Comparison of ENCODE assay signal across 9 mouse cellular contexts in the genomic region with DNA sequence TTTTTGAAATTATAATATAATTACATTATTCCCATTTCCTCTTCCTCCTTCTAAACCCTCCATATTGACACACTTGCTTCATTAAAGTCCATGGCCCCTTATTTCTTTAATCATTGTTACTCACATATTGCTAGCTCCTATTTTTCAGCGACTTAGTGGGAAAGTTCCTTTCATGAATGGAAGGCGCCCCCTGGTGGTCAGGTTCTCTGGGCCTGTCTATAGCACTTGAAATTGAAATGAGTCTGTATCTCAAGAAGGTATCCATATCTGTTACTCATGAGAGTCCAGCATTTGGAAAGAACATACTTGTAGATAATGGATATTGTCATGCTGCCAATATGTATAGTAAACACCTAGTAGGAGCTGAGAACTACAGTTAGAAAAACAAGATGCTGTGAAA.
A peak's percentile ranks its signal among the peaks of the same experiment; 100 is the strongest.
DNase-seq lines count a peak whose midpoint lies in the region; ATAC-seq and TF ChIP-seq lines count a peak whose summit lies in the region.
"Had no signal": no experiment of that assay in that cellular context is flagged by ENCODE, and none has a peak within 500 bp of the region (broad histone marks: within the 10 kb centered on the region; RNA-seq: fewer than 3 reads in every experiment).

No protein-coding gene starts in this region.

- no peak for TF ChIP-seq POLR2A in embryonic fibroblast, embryonic 13.5 days (IDR thresholded peaks at IDR 0.05; ENCODE audit: low read depth, low read length)

- no peak overlapping the region for H3K9ac ChIP-seq in midbrain, embryonic 14.5 days (replicated peaks; ENCODE audit: low read length)

- no peak overlapping the region for H3K4me3 ChIP-seq in embryonic fibroblast, embryonic 13.5 days (ENCODE audit: insufficient read depth, low read length)
- H3K4me3 ChIP-seq in left cerebral cortex, adult 2 months: no peak overlapping the region
- H3K4me3 ChIP-seq in midbrain, embryonic 14.5 days (replicated peaks; ENCODE audit: low read depth, low read length): no peak overlapping the region

- no peaks in the 10 kb centered on the region for H3K9me3 ChIP-seq in midbrain, embryonic 14.5 days (ENCODE audit: control insufficient read depth, low read length)

- TF ChIP-seq CTCF in embryonic fibroblast, embryonic 13.5 days (IDR thresholded peaks at IDR 0.05; ENCODE audit: borderline replicate concordance, insufficient read depth, low read length): 0 out of 2 replicates have a peak, but pooled peaks have one; percentile 25
- peak; percentile 75 for TF ChIP-seq CTCF in left cerebral cortex, adult 2 months (IDR thresholded peaks at IDR 0.05)

- DNase-seq in heart, adult 8-10 months (ENCODE audit: low spot score): peak; percentile 77
- DNase-seq in heart, adult 11 months: no peak
- peak; percentile 86 for DNase-seq in adrenal gland, postnatal 10 days
- peak; percentile 48 to 54 for DNase-seq in left cerebral cortex, adult 2 months (ENCODE audit: extremely low spot score in 1 of 2, low spot score in 2 of 2)
- DNase-seq in midbrain, embryonic 14.5 days: peak; percentile 85
- DNase-seq in splenic B cell, adult 2 months (ENCODE audit: low read depth, low spot score): peak; percentile 84

- H3K27me3 ChIP-seq in midbrain, embryonic 14.5 days (ENCODE audit: control insufficient read depth, insufficient read depth, low read length): no peaks in the 10 kb centered on the region
- no peaks in the 10 kb centered on the region for H3K27me3 ChIP-seq in splenic B cell, adult 2 months (ENCODE audit: control insufficient read depth, insufficient read depth, low read length, poor library complexity, severe bottlenecking)

- intact Hi-C loops in left cerebral cortex, adult 2 months (cut with DNase I): loop anchor here (1.0 to 2.0 kb wide), 2 partner anchors 18 to 227 kb away; no protein-coding TSS in a partner anchor

- H3K4me1 ChIP-seq in embryonic fibroblast, embryonic 13.5 days (ENCODE audit: control insufficient read depth, insufficient read depth, low read length): peaks cover 2% of the 10 kb centered on the region; the same call in 1 of the 2 replicates
- H3K4me1 ChIP-seq in midbrain, embryonic 14.5 days (ENCODE audit: control insufficient read depth, insufficient read depth, low read length): no peaks in the 10 kb centered on the region

- WGBS in midbrain, embryonic 14.5 days: 5% methylated on average over 2 of the region's 2 CpGs

- ATAC-seq in hematopoietic stem cell, adult 5-6 weeks (replicated peaks in 1 of 2; ENCODE audit: insufficient read depth in 1 of 2, low FRiP score in 2 of 2, low TSS enrichment in 1 of 2, low read depth in 1 of 2, poor library complexity in 2 of 2, severe bottlenecking in 2 of 2): peak; percentile 71 to 73; a peak in 3 of 4 replicates
- ATAC-seq in midbrain, embryonic 14.5 days (ENCODE audit: low FRiP score, low TSS enrichment): no peak

- no peak overlapping the region for H3K4me2 ChIP-seq in midbrain, embryonic 14.5 days (ENCODE audit: low read length)

- H3K36me3 ChIP-seq in midbrain, embryonic 14.5 days (ENCODE audit: control insufficient read depth, insufficient read depth, low read length): no peaks in the 10 kb centered on the region
- no peaks in the 10 kb centered on the region for H3K36me3 ChIP-seq in splenic B cell, adult 2 months (ENCODE audit: control insufficient read depth, insufficient read depth, low read length, poor library complexity, severe bottlenecking)

- no peak overlapping the region for H3K27ac ChIP-seq in embryonic fibroblast, embryonic 13.5 days (ENCODE audit: insufficient read depth, low read length)
- H3K27ac ChIP-seq in left cerebral cortex, adult 2 months: no peak overlapping the region
- H3K27ac ChIP-seq in midbrain, embryonic 14.5 days (replicated peaks; ENCODE audit: low read depth, low read length): no peak overlapping the region
- H3K27ac ChIP-seq: macrophage had no signal
